Mouse (Mus musculus) heart, postnatal 0 days (tissue): Measurements from ENCODE around the gene Rasd1.

Source experiments
- CTCF ChIP-seq: IDR thresholded peaks from 2 replicates; pipeline ENCODE4 v1.5.1; 2016; ENCODE audit warnings: antibody characterized with exemption, control low read depth, low read depth
- EP300 ChIP-seq: IDR thresholded peaks from 2 replicates; pipeline ENCODE4 v1.6.1; 2016; ENCODE audit warnings: antibody characterized with exemption, low read depth

DNA sequence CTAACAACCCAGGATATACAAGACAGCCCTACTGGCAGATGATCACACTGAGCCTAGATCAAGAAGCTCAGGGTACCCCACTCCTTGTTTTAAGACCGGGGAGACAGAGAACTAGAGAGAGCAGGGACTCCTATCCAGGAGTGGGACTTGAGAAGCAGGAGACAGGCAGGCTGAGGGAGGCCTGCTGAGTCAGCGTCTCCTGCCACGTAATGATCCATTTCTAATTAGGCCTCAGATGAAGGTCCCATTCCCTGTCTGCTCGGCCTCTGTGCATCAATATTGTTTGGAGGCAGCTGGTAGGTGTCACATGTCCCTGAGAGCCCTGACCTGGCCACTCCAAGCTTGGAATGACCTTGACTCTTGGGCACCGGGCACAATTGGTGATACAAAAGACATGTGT lies 8.6 kb upstream of the Rasd1 start:
- TF ChIP-seq CTCF (no peak), EP300 (no peak)
